Mouse (Mus musculus) liver, embryonic 14.5 days (tissue): ENCODE measurements around the gene Commd8. TPM values are rescaled to one million over a fixed set of nuclear protein-coding genes. Genes with fewer than 3 reads are reported as not detected.
A peak's percentile ranks its signal among the peaks of the same experiment; 100 is the strongest.

Source experiments
- ATAC-seq: fragments of 200-750 bp; cut with Nextera tagmentation; 2 replicates; pipeline ENCODE4 v1.8.0; 2017; ENCODE audit warnings: moderate number of reproducible peaks, mild to moderate bottlenecking, moderate library complexity; ENCODE audit not compliant: insufficient read depth
- DNase-seq, 3 experiments: peaks; one replicate each; pipeline ENCODE4 v3.0.0-alpha.2; 2012 to 2013; ENCODE audit warnings: low read depth in 3 of 3, low spot score in 3 of 3
- H3K27ac ChIP-seq: fragments of 300-500 bp; sonication (generic); 2 replicates; pipeline ENCODE4 v1.5.1; 2014; ENCODE audit warnings: moderate library complexity, mild to moderate bottlenecking, control low read depth, inconsistent platforms
- H3K27me3 ChIP-seq: fragments of 300-500 bp; sonication (generic); 2 replicates; pipeline ENCODE4 v1.6.1; 2014; ENCODE audit warnings: mild to moderate bottlenecking, low read length, moderate library complexity; ENCODE audit not compliant: control insufficient read depth, insufficient read depth
- H3K36me3 ChIP-seq: fragments of 300-500 bp; sonication (generic); replicated peaks from 2 replicates; pipeline ENCODE4 v1.6.1; 2014; ENCODE audit warnings: low read depth; ENCODE audit not compliant: control insufficient read depth, insufficient read depth
- H3K4me1 ChIP-seq, 2 experiments: fragments of 200-500 bp in 1 of 2; fragments of 300-500 bp in 1 of 2; sonication (generic) in 1 of 2; replicated peaks; 2 replicates each; pipeline ENCODE4 v1.6.1; 2012 to 2014; ENCODE audit warnings: antibody characterized with exemption in 1 of 2, inconsistent platforms in 1 of 2, low read length in 1 of 2; ENCODE audit not compliant: control insufficient read depth in 2 of 2, insufficient read depth in 2 of 2
- H3K4me2 ChIP-seq: fragments of 300-500 bp; sonication (generic); 2 replicates; pipeline ENCODE4 v1.6.1; 2014; ENCODE audit warnings: low read depth, mild to moderate bottlenecking, control low read depth, moderate library complexity
- H3K4me3 ChIP-seq, 2 experiments: fragments of 200-500 bp in 1 of 2; fragments of 300-500 bp in 1 of 2; sonication (generic) in 1 of 2; 2 replicates each; pipeline ENCODE4 v1.5.1; 2012 to 2014; ENCODE audit warnings: low read depth in 2 of 2, low read length in 2 of 2, mild to moderate bottlenecking in 2 of 2, control low read depth in 1 of 2, inconsistent platforms in 1 of 2, moderate library complexity in 1 of 2; ENCODE audit not compliant: insufficient read depth in 1 of 2
- H3K9ac ChIP-seq: fragments of 300-500 bp; sonication (generic); replicated peaks from 2 replicates; pipeline ENCODE4 v1.6.1; 2014; ENCODE audit warnings: mild to moderate bottlenecking, control low read depth, moderate library complexity
- H3K9me3 ChIP-seq: fragments of 300-500 bp; sonication (generic); 2 replicates; pipeline ENCODE4 v1.6.1; 2016; ENCODE audit warnings: low read length, mixed read lengths; ENCODE audit not compliant: control insufficient read depth
- CTCF ChIP-seq: IDR thresholded peaks from 2 replicates; pipeline ENCODE4 v1.5.1; 2016; ENCODE audit warnings: antibody characterized with exemption, low read depth, control low read depth
- EP300 ChIP-seq: IDR thresholded peaks from 2 replicates; pipeline ENCODE4 v1.6.1; 2016; ENCODE audit warnings: antibody characterized with exemption, low read depth
- WGBS: fragments of 180-500 bp; shearing (Covaris S2); extraction: QIAGEN DNeasy Blood & Tissue Kit; methylation state at CpG from one replicate; pipeline ENCODE4 v1.1.7; 2014; ENCODE audit not compliant: insufficient replicate concordance; 5-methylcytosine and 5-hydroxymethylcytosine counted together
- polyA plus RNA-seq, 2 experiments: library from polyadenylated mRNA; depleted of rRNA in 1 of 2; stranded (reverse) in 1 of 2; unstranded in 1 of 2; fragments of >200 nt; fragmentation: Nextera tagmentation in 1 of 2; extraction: Ambion mirVana in 1 of 2; gene quantifications; 2 replicates each; pipeline versions ENCODE4 v1.2.1 to v1.2.3; 2012 to 2014

Commd8 gene
- polyA plus RNA-seq, 2 experiments, result 20.5 to 70.3 TPM

GRCm38 (mm10) chr5:72183929-72184328 lies 15.9 kb upstream of the Commd8 start:
- H3K9me3 ChIP-seq, result no peaks in the 10 kb centered on the region
- ATAC-seq (peak; percentile 75), DNase-seq (peak; percentile 69 to 73 (median 70))
- peak overlapping the region; percentile 76 for H3K27ac ChIP-seq
- no peaks in the 10 kb centered on the region for H3K36me3 ChIP-seq
- H3K9ac ChIP-seq, result peak overlapping the region; percentile 43
- no peak for TF ChIP-seq EP300
- no peaks in the 10 kb centered on the region for H3K27me3 ChIP-seq
- peaks cover 48 to 57% of the 10 kb centered on the region in 2 experiments for H3K4me1 ChIP-seq
- 3% methylated on average over 6 of the region's 6 CpGs for WGBS
- H3K4me3 ChIP-seq, result peak overlapping the region; percentile 31 to 39; a peak in 3 of 4 replicates
- peak overlapping the region; percentile 78 for H3K4me2 ChIP-seq

DNA sequence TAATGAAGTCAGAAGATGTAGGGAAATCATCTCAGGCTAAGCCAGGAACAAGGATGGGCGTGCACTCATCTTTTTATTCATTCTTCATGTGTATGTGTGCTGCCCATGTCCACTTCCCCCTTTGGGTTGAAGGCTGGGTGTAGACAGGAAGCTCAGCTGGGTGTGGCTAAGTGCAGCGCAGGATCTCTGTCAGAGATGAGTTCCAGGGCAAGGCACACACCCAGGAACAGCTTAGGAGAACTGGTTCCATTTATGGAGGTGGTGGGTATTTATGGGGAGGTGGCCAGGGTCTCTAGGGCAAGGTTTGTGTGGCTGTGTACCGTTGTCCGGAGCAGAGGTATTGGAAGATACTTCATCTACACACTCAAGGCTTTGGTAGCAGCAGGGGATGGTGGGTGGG lies 14.8 kb upstream of the Commd8 start:
- peak; percentile 68 for ATAC-seq
- H3K9me3 ChIP-seq, result no peaks in the 10 kb centered on the region
- peaks cover 48 to 57% of the 10 kb centered on the region in 2 experiments for H3K4me1 ChIP-seq
- peak overlapping the region; percentile 78 for H3K4me2 ChIP-seq
- H3K9ac ChIP-seq, result no peak overlapping the region
- no peaks in the 10 kb centered on the region for H3K27me3 ChIP-seq
- H3K27ac ChIP-seq, result peak overlapping the region; percentile 56
- no peaks in the 10 kb centered on the region for H3K36me3 ChIP-seq
- 24% methylated on average over 4 of the region's 4 CpGs for WGBS
- TF ChIP-seq EP300, result no peak
- TF ChIP-seq CTCF, result no peak
- no peak for DNase-seq
- no peak overlapping the region for H3K4me3 ChIP-seq

DNA sequence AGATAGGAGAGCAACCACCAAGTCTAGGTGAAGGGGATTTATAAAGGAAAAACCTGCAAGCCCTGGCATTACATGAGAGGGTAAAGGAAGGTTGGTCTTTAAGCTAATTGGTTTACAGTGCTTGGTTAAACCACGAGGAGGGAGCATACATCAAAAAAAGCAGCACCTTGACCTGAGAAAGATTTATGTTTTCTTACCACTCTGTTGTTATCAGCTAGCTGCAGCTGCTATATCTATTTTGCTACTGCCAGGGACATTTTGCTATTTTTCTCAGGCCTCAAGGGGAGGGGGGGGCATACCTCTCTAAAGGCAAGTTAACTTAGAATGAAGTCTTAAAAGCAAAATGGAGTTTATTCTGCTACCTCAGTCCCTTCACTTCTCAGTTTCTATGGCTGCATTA lies 13.2 kb upstream of the Commd8 start:
- peak; percentile 64 for ATAC-seq
- peak in 1 of 3 experiments; percentile 58 for DNase-seq
- no peak overlapping the region for H3K4me3 ChIP-seq
- no peaks in the 10 kb centered on the region for H3K9me3 ChIP-seq
- peak overlapping the region; percentile 9 for H3K4me2 ChIP-seq
- peaks cover 48 to 54% of the 10 kb centered on the region in 2 experiments for H3K4me1 ChIP-seq
- peak overlapping the region; percentile 24; the same call in 1 of the 2 replicates for H3K9ac ChIP-seq
- TF ChIP-seq CTCF (no peak), EP300 (peak; percentile 81)
- H3K27ac ChIP-seq, result peak overlapping the region; percentile 73
- H3K27me3 ChIP-seq, result no peaks in the 10 kb centered on the region
- H3K36me3 ChIP-seq, result no peaks in the 10 kb centered on the region
- WGBS, result 0% methylated on average over 1 of the region's 1 CpGs

DNA sequence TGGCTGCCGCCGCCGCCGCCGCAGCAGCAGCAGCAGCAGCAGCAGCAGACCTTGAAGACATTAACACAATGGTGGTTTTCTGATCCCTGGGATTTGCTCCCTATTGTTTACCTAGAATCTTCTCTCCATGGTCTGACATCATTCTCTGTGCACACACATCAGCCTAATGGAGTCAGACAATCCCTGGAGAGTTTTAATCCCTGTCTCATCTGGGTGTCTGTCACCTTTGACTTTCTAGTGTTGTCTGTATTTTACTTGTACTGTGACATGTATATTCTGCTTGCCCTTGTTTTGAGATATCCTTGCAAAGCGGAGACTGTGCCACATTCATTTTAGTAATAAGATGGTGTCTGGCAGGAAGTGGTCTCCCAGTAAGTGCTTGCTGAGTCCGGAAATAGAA lies 7.5 kb upstream of the Commd8 start:
- Histone ChIP-seq H3K36me3 (no peaks in the 10 kb centered on the region), H3K4me2 (no peak overlapping the region), H3K4me1 (peaks cover 1% of the 10 kb centered on the region in 2 experiments; a peak in 3 of 4 replicates), H3K9ac (no peak overlapping the region), H3K27ac (no peak overlapping the region), H3K9me3 (no peaks in the 10 kb centered on the region), H3K4me3 (no peak overlapping the region), H3K27me3 (no peaks in the 10 kb centered on the region)
- 50% methylated on average over 7 of the region's 7 CpGs for WGBS
- DNase-seq (no peak), ATAC-seq (no peak)
- TF ChIP-seq CTCF (no peak), EP300 (no peak)

GRCm38 (mm10) chr5:72175050-72175449 lies 7.1 kb upstream of the Commd8 start:
- Histone ChIP-seq H3K4me2 (no peak overlapping the region), H3K9me3 (no peaks in the 10 kb centered on the region), H3K4me1 (no peaks in the 10 kb centered on the region; a peak in 1 of 4 replicates), H3K27me3 (no peaks in the 10 kb centered on the region), H3K36me3 (no peaks in the 10 kb centered on the region), H3K4me3 (no peak overlapping the region), H3K9ac (no peak overlapping the region), H3K27ac (no peak overlapping the region)
- no peak for ATAC-seq
- TF ChIP-seq CTCF, result no peak
- no peak for TF ChIP-seq EP300
- 68% methylated on average over 4 of the region's 4 CpGs for WGBS
- no peak for DNase-seq
